Mouse (Mus musculus) G1E-ER4 (cell line): ENCODE results near the gene C1galt1c1. TPM values are rescaled to one million over a fixed set of nuclear protein-coding genes. Genes with fewer than 3 reads are reported as not detected.

Experiments used
- GATA1 ChIP-seq: IDR thresholded peaks from one replicate; pipeline ENCODE4 v1.8.0; 2012; ENCODE audit warnings: low read length, inconsistent platforms
- polyA plus RNA-seq: library from polyadenylated mRNA; stranded (reverse); fragments of >175 nt; gene quantifications from 2 replicates; pipeline ENCODE4 v1.2.3, GENCODE M21; 2012

C1galt1c1 gene
- polyA plus RNA-seq = 0.25 and 0.28 TPM in 2 replicates

DNA sequence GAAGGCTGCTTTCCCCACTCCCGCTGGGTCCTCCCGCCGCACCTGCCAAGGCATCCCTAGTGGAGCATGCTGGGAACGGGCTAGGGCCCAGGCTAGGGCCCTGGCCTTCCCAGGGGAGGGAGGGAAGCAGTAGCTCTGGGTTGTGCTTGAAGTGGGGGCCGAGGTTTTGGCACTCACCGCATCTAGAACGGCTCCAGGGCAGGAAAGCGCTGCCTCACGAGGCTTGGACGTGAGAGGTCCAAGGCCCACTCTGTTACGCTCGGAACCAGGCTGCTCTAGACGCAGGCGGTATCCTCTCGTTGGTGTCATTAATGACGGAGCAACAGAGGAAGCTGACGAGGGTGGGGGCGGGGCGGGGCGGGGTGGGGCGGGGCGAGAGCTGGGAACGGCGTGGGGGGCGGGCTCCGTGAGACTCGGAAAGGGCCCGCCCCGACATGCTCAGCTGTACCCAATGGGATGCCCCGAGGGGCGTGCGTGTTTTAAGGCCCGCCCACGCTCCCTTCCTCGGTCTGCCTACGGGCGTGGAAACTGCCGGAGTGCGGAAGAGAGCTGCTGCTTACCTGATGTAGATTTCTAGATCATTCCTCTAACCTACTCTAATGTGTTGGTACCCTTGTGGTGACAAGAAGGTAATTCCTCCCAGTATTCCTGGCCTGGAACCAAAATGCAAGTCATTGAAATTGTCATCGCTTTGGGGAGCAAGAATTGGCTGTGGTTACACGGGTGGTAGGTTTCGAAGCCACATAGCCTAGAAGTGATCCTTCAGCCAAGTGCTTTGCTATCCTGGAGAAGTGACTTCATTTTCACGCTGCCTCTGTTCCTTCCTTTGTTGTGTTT, at the start of gene C1galt1c1:
Gene C1galt1c1, minus strand, starts transcription at position 287 of the 837 bp plus-strand sequence.
- no peak for TF ChIP-seq GATA1

DNA sequence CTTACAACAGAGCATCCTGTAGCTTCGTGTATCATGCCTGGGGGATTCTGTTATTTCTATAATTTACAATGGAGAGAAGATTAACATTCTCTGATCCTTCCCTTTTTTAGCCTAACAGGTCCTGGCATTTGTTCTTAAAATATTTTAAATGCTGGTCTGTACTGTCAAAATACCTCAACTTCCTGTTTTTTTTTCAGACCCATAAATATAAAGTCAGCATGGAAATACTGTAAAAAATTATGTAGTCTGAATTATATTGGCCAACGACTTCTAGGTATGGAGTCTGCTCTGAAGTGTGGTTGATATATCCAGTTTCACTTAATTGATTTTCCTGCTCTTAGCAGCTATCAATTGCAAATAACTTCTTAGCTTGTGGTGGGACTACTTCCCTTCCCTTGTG, 47.1 kb upstream of the C1galt1c1 start:
- no peak for TF ChIP-seq GATA1

DNA sequence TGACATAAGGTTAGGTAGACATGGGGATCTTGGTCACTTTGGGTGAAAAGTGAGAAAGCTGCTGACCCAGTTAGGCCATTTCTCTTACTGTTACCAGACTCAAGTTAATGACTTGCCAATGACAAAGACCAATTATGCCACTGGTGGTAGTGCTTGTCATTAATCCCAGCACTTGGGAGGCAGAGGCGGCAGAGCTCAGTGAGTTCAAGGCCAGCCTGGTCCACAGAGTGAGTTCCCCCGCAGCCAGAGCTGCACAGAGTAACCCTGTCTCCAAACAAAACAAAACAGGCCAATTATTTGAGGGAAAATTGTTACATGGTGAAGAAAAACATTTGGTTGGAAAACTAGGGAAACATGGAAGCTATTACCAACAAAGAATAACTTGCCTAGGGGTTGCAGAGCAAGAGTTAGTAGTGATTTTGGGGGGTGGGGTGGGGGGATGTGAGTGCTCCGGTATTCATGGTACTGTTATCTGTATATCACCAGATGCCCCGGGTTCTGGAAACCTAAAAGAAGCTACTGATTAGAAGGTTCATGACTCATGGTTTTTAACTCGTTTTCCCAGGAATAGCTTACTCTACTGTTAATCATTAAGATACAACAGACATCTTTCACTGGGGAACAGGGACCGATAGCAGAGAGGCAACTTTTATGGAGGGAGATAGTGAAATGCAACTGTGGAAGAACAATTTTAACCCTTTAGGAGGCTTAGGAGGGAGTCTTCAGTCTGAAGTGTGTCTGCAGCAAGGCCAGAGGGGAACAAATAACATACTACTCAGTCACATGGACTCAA, 34.4 kb upstream of the C1galt1c1 start:
- TF ChIP-seq GATA1 = no peak

DNA sequence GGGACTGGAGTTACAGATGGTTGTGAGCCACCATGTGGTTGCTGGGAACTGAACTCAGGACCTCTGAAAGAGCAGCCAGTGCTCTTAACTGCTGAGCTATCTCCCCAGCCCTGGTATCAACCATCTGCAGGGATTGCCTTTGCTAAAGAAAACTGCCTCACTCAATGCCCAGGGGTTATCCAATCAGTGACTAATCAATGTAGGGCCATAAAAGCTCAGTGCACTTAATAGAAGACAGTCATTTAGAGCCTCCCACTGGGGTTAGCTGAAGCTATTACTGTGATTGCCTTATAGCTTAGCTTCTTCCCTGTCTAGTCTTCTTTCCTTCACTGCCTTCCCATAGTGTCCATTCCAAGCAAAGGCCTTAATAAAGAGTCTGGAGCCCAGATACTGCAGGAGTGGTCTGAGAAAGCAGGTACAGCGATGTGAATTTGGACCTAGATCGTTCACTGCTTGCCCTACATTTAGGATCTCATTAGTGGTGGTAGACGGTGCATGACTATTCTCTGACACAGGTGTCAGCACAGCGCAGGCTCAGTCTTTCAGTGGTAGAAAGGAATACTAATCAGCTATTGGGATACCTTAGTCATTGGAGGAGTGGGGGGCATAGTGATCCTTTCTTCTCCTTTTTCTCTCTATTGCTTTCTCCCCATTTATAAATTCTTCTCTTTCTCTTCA, 21.5 kb upstream of the C1galt1c1 start:
- no peak for TF ChIP-seq GATA1

DNA sequence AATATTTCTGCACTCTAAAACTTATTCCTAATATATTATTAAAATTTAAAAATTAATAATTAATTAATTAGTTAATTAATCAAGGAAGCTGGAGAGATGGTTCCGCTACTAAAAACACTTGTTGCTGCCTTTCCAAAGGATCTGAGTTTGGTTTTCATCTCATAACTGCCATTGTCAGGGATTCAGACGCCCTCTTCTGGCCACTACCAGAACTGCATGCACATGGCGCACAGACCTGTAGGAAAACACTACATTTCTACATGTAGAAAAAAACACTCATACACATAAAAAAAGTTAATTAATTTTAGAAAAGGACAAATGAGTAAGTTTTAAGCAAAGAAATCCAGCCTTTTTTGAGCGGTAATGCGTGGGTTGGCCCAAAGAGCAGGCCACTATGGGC, 19.8 kb upstream of the C1galt1c1 start:
- no peak for TF ChIP-seq GATA1

DNA sequence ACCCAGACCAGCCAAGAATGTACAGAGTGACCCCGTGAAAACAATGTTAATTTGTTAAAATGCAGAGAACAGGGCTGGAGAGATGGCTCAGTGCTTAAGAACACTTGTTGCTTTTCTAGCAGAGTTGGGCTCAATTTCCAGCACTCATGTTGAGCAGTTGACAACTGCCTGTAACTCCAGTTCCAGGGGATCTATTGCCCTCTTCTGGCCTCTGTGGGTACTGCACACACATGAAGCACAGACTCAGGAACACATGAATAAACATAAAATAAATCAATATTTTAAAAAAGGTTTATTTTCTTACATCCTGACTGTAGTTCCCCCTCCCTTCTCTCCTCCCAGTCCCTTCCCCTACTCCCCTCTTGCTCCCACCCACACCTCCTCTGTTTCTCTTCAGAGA, 18.3 kb upstream of the C1galt1c1 start:
- no peak for TF ChIP-seq GATA1

DNA sequence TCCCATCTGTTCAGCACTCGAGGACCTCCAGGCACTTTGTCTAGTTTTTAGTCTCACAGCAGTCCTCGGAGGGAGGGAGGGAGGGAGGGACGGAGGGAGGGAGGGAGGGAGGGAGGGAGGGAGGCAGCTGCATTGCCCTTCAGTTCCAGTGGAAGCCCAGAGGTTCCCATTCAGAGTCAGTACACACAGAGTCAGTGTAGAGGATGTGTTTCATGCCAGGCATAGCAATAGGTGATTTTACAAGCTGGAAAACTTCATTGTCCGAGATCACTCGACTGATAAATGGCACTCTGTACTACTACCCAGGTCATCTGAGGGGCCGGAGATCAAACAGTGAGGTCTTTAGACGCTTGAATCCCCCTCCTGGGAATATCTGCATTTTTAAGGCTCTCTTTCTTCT, 16.3 kb upstream of the C1galt1c1 start:
- TF ChIP-seq GATA1 = no peak

DNA sequence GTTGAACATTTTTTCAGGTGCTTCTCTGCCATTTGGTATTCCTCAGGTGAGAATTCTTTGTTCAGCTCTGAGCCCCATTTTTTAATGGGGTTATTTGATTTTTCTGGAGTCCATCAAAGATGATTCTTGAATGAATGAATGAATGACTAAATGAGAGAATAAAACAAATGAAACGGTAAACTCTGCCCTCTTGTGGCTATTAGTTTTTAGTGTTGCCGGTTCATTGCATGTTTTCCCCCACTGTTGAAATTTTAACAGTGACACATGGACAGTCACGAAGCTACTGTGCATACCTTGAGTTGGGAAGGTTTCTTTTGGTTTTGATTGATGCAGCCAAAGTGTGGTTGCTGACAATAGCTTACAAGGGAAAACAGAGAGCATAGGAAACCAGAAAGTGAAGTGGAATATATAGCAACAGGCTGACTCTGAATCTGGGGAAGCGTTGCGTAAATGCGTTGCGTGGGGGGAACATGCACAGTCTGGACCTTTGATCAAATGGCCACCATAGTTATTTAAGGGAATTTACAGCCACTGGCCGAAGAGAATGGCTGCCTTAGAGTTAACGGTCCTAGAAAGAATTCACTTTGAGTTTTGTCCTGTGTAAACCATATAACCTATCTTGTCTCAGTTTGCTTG, 15.6 kb upstream of the C1galt1c1 start:
- TF ChIP-seq GATA1 = no peak

DNA sequence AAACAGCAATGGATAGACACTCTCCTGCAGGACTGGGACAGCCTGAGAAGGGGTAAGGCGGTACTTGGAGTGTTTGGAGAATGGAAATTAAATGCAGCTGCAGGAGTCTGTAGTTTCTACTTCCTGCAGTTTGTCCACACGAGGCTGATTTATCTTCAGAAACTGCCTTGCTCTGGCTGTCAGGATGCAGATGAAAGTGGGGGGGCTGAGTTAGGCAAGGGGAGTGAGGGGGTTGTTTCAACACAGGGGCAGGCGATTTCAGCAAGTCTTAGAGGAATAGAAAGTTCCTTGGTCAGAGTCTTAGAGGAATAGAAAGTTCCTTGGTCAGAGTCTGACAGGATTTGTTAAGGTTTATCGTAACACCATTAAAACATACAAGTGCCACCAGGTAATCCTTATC, 7.3 kb upstream of the C1galt1c1 start:
- TF ChIP-seq GATA1 = no peak

DNA sequence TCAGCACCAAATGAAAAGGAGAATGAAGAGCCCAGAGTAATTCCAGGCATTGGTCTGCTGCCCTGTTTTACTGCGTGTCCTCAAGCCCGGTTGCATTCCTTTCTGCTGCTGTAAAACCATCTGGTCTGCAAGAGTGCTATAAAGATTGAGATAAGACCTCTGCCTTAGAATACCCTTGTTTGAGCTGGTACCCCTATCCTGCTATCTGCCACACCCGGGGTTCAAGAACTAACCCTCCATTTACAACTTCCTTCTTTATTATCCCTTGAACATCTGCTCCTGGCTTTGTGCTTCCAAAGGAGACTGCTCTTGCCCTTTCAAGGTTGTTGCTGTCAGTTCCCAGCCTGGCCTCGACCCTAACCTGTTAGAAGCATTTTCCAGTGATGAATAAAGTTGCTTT, 6.5 kb upstream of the C1galt1c1 start:
- no peak for TF ChIP-seq GATA1

DNA sequence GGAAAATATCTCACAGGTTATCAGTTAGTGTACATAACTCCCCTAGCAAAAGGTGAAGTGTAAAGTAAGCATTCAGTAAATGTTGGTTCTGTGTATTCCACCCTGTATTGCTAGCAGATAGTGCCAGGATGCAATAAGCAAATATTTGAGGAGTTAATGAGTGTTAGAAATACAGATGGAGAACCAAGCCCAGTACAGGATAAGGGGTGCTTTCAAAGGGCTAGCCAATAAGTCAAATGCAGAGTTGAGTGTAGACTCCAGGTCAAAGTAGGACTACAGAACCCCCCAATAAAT, 698 bp upstream of the C1galt1c1 start:
- no peak for TF ChIP-seq GATA1

DNA sequence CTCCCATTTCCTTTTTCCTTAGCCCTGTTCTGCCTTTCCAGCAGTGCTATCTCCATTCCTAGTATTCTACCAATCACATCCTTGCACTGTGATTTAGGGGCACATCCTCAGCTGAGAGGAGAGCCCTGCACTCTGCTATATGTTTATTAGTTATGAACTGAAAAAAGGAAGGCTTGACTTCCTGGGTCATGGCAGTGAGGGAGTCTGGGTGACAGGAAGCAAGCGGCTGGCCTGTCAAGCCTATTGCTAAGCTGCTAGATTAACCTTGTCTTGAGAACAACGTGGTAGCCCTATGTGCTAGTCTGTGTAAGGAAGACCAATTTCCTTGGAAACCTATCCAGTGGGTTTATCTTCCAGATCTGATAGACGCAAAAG, 33.9 kb downstream of the C1galt1c1 start:
- TF ChIP-seq GATA1 = no peak

DNA sequence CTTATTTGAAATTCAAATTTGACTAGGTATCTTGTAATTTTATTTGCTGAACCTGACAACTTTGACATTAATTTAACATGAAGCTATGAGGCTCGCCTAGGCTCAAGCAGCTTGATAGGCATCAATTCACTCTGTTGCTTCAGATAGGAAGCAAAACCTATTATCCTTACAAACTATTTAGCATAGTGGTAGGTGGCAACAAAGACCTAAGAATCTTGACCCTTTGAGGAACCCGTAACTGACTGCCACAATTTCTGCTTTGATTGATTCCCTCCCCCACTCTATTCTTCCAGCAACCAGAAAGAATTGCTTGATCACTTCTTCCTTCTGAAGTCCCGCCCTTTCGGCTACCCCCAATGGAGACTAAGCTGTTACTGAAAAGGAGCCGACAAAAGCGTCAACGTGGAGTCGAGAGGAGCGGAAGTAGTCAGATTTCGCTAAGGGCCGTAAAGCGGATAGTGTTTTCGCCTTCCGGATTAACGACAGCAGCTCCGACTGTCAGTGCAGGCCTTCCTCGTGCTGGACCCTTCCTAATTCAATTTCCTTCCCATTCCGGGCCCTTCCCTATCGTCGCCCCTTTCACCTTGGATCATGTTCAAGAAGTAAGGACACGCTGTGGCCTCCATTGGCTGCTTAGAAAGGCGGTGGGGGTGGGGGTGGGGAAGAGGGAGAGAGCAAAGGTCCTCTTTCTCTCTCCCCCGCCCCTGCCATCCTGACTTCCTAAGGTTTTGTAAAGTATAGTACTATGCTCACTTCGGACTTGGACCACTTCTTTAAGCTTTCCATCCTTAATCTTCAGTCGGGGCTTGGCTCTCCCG, 34.5 kb downstream of the C1galt1c1 start, which contains the start of gene Mcts1:
Gene Mcts1, plus strand, starts transcription at position 402 of the 818 bp plus-strand sequence.
- no peak for TF ChIP-seq GATA1

DNA sequence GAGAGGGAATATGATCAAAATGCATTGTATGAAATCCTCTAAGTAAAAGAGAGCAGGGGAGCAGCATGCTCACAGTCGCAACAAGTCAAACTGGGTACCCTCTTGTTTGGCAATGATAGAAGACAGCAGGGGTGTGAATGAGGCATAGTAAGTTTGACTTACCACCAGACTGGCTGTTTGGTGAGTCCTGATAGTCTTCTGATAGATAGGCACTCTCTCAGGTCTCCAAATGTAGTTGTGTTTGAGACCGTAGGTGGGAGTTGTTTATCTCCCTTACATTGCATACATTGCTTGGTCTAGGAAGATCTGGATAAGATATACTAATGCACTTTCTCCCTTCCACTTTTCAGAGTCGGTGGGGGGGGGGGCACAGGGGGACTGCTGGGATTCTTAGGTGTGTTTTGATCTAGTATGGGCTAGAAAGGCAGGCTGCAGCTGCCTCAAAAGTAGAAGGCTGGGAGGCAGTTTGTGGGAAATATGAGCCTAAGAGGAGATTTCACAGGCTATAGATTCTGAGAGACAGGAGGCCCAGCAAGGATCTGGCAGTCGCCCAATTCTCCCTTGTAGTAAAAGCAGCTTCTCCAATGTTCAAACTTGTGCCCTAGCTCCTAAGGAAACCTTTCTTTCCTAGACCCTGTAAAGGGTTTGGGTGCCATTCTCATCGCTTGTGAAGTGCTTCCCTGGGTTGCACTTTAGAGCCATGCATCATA, 41.6 kb downstream of the C1galt1c1 start:
- no peak for TF ChIP-seq GATA1
